Mouse (Mus musculus): ENCODE measurements at regions not wholly inside any gene's neighbourhood (a gene's known extent, or its start where the extent isn't known, plus 50 kb on each side); places are given as distances from the start of the nearest gene placed in this dataset.

- no peak for TF ChIP-seq NANOG (IDR thresholded peaks at IDR 0.05; ENCODE audit: borderline replicate concordance, low read length)
- TF ChIP-seq CTCF (conservative IDR thresholded peaks at IDR 0.05; ENCODE audit: low read length), result no peak
- TF ChIP-seq POU5F1 (IDR thresholded peaks at IDR 0.05; ENCODE audit: borderline replicate concordance, low read length), result no peak
Observed at GRCm38 (mm10) chr9:43440959-43441510, 130.4 kb downstream of the Trim29 start.
